Mouse (Mus musculus): ENCODE data around the gene Theg.
A peak's percentile ranks its signal among the peaks of the same experiment; 100 is the strongest.

The Theg gene

GRCm38 (mm10) chr10:79535431-79535830 lies 51.7 kb downstream of the Theg start:
- DNase-seq (ENCODE audit: low spot score) = no peak

DNA sequence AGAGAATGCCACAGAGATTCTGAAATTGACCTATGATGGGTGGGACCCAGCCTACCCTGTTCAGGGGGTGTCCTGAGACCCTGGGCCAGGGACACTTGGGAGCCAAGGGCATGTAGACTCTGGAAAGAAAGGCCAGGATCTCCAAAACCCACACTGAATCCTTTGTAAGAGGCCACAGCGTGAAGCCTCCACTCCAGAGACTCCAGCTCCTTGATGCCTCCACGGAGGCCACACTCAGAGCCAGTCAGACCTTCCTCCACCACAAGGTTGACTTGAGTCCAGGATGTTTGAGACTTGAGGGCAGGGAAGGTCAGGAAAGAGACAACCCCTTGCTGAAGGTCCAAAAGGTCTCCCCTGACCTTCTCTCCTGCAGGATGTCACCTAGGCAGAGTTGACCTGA lies 52.7 kb downstream of the Theg start:
- no peak for DNase-seq (ENCODE audit: low spot score)

GRCm38 (mm10) chr10:79533126-79533911 lies 53.8 kb downstream of the Theg start, which contains the start of gene Plpp2:
Gene Plpp2 (minus strand): TSS chr10:79533796.
- peak; percentile 33 for DNase-seq (ENCODE audit: low spot score)

DNA sequence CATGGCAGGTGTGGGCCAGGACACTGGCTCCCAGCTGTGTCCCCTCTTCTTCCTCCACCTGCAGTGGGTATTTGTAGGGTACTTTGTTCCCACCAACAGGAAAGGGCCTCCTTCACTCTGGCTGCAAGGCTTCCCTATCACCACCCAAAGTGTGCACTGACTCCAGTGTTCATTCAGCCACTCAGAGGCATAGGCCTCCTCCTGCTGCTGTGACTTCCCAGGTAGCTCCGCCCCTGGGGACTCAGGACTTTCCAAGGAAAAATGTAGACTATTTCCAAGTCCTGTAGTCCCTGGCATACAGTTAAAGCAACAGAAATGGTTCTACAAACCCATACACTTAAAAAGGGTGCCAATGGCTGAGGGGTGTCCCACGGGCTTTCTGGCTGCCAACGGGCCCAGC lies 54.5 kb downstream of the Theg start:
- peak; percentile 6 for DNase-seq (ENCODE audit: low spot score)

DNA sequence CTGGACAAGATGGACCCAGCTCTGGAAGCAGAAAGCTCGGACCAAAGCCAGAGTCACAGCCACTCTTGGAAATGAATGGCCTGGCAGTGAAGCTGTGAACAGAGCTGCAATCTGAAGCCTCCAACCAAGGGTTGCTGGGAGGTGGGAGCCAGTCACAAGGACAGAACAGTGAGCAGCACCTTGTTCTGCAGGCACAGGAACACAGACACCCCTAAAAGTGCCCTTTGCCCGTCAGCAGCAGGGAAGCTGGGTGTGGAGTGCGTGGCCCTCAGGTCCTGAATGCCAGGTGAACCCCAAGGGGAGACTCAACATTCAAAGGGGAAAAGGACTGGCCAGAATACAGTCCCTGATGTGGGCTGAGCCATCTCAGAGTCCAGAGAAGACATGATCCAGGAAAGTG lies 55.5 kb downstream of the Theg start:
- DNase-seq (ENCODE audit: low spot score) = peak; percentile 7

- DNase-seq (ENCODE audit: low spot score) = peak; percentile 7
These were observed 56.4 kb downstream of the Theg start for GRCm38 (mm10) chr10:79530721-79531120.

DNA sequence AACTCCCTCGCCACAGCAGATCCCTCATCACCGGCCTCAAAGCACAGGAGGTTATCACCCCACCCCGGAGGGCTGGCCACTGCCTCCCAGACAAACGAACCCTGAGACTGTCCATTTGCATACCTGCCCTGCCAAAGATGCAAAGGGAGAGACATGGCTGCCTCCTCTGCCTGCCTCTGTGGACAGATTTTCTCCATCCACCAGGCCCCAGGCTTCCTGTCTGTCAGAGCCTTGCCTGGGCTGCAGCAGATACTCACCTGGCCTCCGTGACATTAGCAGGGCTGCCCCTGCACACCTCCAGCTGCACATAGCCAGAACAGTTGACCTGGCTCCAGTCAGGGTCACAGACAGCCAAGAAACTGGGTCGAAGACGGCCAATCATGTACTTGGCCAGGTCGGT lies 56.9 kb downstream of the Theg start:
- peak; percentile 7 for DNase-seq (ENCODE audit: low spot score)

DNA sequence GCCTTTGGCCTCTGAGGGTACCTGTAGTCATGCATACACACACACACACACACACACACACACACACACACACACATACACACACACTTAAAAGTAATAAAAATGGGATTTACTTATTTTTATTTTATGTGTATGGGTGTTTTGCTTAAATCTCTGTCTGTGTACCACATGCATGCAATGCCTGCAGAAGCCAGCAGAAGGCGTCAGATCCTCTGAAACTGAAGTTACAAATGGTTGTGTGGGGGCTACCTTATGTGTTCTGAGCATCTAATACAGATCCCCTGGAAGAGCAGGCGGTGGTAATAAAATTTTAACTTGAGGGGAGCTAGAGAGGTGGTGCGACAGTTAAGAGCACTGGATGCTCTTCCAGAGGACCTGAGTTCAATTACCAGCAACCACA lies 59.0 kb downstream of the Theg start:
- DNase-seq (ENCODE audit: low spot score) = no peak

GRCm38 (mm10) chr10:79527453-79527845 lies 59.7 kb downstream of the Theg start:
- no peak for DNase-seq (ENCODE audit: low spot score)

GRCm38 (mm10) chr10:79526661-79527452 lies 60.3 kb downstream of the Theg start:
- DNase-seq (ENCODE audit: low spot score) = no peak
